Comparison of ENCODE assay signal across 12 mouse cellular contexts in genomic region chr19:53184911-53185310, GRCm38 (mm10). TPM values are rescaled to one million over a fixed set of nuclear protein-coding genes. Genes with fewer than 3 reads are reported as not detected.
DNase-seq lines count a peak whose midpoint lies in the region; ATAC-seq and TF ChIP-seq lines count a peak whose summit lies in the region.
"Had no signal": no experiment of that assay in that cellular context is flagged by ENCODE, and none has a peak within 500 bp of the region (broad histone marks: within the 10 kb centered on the region; RNA-seq: fewer than 3 reads in every experiment).

No protein-coding gene starts in this region.

- peak overlapping the region; percentile 42; the same call in 1 of the 2 replicates for H3K4me2 ChIP-seq in heart, embryonic 12.5 days
- H3K4me2 ChIP-seq in liver, embryonic 14.5 days (ENCODE audit: low read depth), result peak overlapping the region; percentile 78
- H3K4me2 ChIP-seq: limb, embryonic 15.5 days had no signal

- H3K9ac ChIP-seq in heart, embryonic 12.5 days, result no peak overlapping the region
- no peak overlapping the region for H3K9ac ChIP-seq in liver, embryonic 14.5 days (replicated peaks)
- H3K9ac ChIP-seq: limb, embryonic 15.5 days had no signal

- H3K4me1 ChIP-seq in heart, embryonic 12.5 days (replicated peaks), result peaks cover 85% of the 10 kb centered on the region
- H3K4me1 ChIP-seq in liver, embryonic 14.5 days (replicated peaks; ENCODE audit: control insufficient read depth in 2 of 2, insufficient read depth in 2 of 2, low read length in 1 of 2), result peaks cover 59 to 66% of the 10 kb centered on the region in 2 experiments

- peaks cover 11% of the 10 kb centered on the region for H3K36me3 ChIP-seq in heart, embryonic 12.5 days
- no peaks in the 10 kb centered on the region for H3K36me3 ChIP-seq in liver, embryonic 14.5 days (replicated peaks; ENCODE audit: control insufficient read depth, insufficient read depth, low read depth)
- H3K36me3 ChIP-seq: limb, embryonic 15.5 days had no signal

- no peak overlapping the region for H3K4me3 ChIP-seq in heart, embryonic 12.5 days
- no peak overlapping the region for H3K4me3 ChIP-seq in liver, embryonic 14.5 days (ENCODE audit: insufficient read depth in 1 of 2, low read depth in 2 of 2, low read length in 2 of 2)
- H3K4me3 ChIP-seq: limb, embryonic 15.5 days had no signal

- no peak for TF ChIP-seq CTCF in liver, embryonic 14.5 days (IDR thresholded peaks at IDR 0.05; ENCODE audit: low read depth)

- no peak; the same call in 1 of the 2 replicates for TF ChIP-seq EP300 in liver, embryonic 14.5 days (IDR thresholded peaks at IDR 0.05; ENCODE audit: low read depth)

- H3K9me3 ChIP-seq in heart, embryonic 12.5 days (replicated peaks), result 0 out of 2 replicates have a peak, but pooled peaks cover 3% of the 10 kb centered on the region
- no peaks in the 10 kb centered on the region for H3K9me3 ChIP-seq in liver, embryonic 14.5 days (ENCODE audit: control insufficient read depth, low read length)
- H3K9me3 ChIP-seq: limb, embryonic 15.5 days had no signal

- H3K27ac ChIP-seq in heart, embryonic 12.5 days (ENCODE audit: poor library complexity, severe bottlenecking), result peak overlapping the region; percentile 78
- H3K27ac ChIP-seq in liver, embryonic 14.5 days, result peak overlapping the region; percentile 92

- ATAC-seq in heart, embryonic 12.5 days (ENCODE audit: insufficient number of reproducible peaks, low FRiP score), result peak; percentile 49
- peak; percentile 62 for ATAC-seq in erythroblast, adult 5-6 weeks (replicated peaks; ENCODE audit: low FRiP score, poor library complexity, severe bottlenecking)
- peak; percentile 77 for ATAC-seq in liver, embryonic 14.5 days (ENCODE audit: insufficient read depth)

- DNase-seq in heart, adult 9 months (ENCODE audit: low spot score in 2 of 2), result no peak
- DNase-seq in 416B (ENCODE audit: low read depth), result peak; percentile 57
- DNase-seq in liver, embryonic 14.5 days (ENCODE audit: low read depth in 3 of 3, low spot score in 3 of 3), result peak; percentile 58 to 73 (median 65)
- DNase-seq in left cerebral cortex, adult 9 months (ENCODE audit: low spot score in 2 of 2), result no peak
- no peak for DNase-seq in urinary bladder, postnatal 36 days (ENCODE audit: low spot score in 2 of 2)
- DNase-seq in urinary bladder, adult 2 months (ENCODE audit: low spot score), result no peak
- DNase-seq: cerebellum, postnatal 36 days; gastrocnemius, postnatal 10 days had no signal

- H3K27me3 ChIP-seq in heart, embryonic 12.5 days (replicated peaks), result no peaks in the 10 kb centered on the region
- H3K27me3 ChIP-seq in liver, embryonic 14.5 days (ENCODE audit: control insufficient read depth, insufficient read depth, low read length), result no peaks in the 10 kb centered on the region
- H3K27me3 ChIP-seq: CH12.LX; limb, embryonic 15.5 days had no signal

- 32% methylated on average over 5 of the region's 5 CpGs for WGBS in heart, embryonic 12.5 days
- WGBS in liver, embryonic 14.5 days (ENCODE audit: insufficient replicate concordance), result 19% methylated on average over 5 of the region's 5 CpGs

RNA-seq across cellular contexts. Expression of gene Add3, which starts 44.7 kb away (rescaled TPM):
- polyA plus RNA-seq in heart, embryonic 12.5 days (2016; fragmentation: Nextera tagmentation; extraction: Ambion mirVana), result 154 and 157 TPM in 2 replicates
- 38.0 and 46.8 TPM in 2 replicates for total RNA-seq in erythroblast, adult 5-6 weeks (2015; ENCODE audit: low replicate concordance)
- 35.1 and 35.5 TPM in 2 replicates for total RNA-seq in erythroblast, adult 5-6 weeks (2017; ENCODE audit: low replicate concordance)
- 8.2 and 12.7 TPM in 2 replicates for polyA plus RNA-seq in liver, embryonic 14.5 days (2012; rRNA removed)
- polyA plus RNA-seq in liver, embryonic 14.5 days (2014; fragmentation: Nextera tagmentation; extraction: Ambion mirVana), result 21.7 and 26.7 TPM in 2 replicates
- 95.8 and 110 TPM in 2 replicates for polyA plus RNA-seq in urinary bladder, adult 2 months (2012; rRNA removed)

Comparison
In these comparisons a context has a peak if more than half of its experiments do, and no peak if none do; other contexts are left out.
1. DNase-seq: peak in 416B (single experiment) and liver, embryonic 14.5 days (3 of 3); none in heart, adult 9 months (0 of 2), left cerebral cortex, adult 9 months (0 of 2), urinary bladder, postnatal 36 days (0 of 2) and urinary bladder, adult 2 months (single experiment).
2. Peak in every context shown above with its lines, with median percentiles within 50 percentile points of each other: ATAC-seq.